Mouse (Mus musculus): Measurements from ENCODE around the gene Efcab9. TPM values are rescaled to one million over a fixed set of nuclear protein-coding genes. Genes with fewer than 3 reads are reported as not detected.
A peak's percentile ranks its signal among the peaks of the same experiment; 100 is the strongest.

Efcab9 gene
- polyA plus RNA-seq, 1 experiment, result 0.38 TPM

GRCm38 (mm10) chr11:32540463-32540862 is 8.6 kb upstream of the Efcab9 start:
- Histone ChIP-seq H3K4me3 (replicated peaks) (peak overlapping the region; percentile 46), H3K27me3 (replicated peaks) (no peaks in the 10 kb centered on the region), H3K4me1 (peaks cover 100% of the 10 kb centered on the region), H3K9me3 (no peaks in the 10 kb centered on the region), H3K36me3 (replicated peaks; ENCODE audit: low read length) (peaks cover 75% of the 10 kb centered on the region)
- TF ChIP-seq FLI1 (IDR thresholded peaks at IDR 0.05; ENCODE audit: low read length), result no peak
- no peak for TF ChIP-seq GATA1 (IDR thresholded peaks at IDR 0.05; ENCODE audit: borderline replicate concordance, low read length)

GRCm38 (mm10) chr11:32539717-32540116 is 7.8 kb upstream of the Efcab9 start:
- Histone ChIP-seq H3K4me3 (replicated peaks) (no peak overlapping the region), H3K4me1 (peaks cover 100% of the 10 kb centered on the region), H3K9me3 (no peaks in the 10 kb centered on the region), H3K36me3 (replicated peaks; ENCODE audit: low read length) (peaks cover 74% of the 10 kb centered on the region), H3K27me3 (replicated peaks) (no peaks in the 10 kb centered on the region)
- TF ChIP-seq GATA1 (IDR thresholded peaks at IDR 0.05; ENCODE audit: borderline replicate concordance, low read length), result no peak
- TF ChIP-seq FLI1 (IDR thresholded peaks at IDR 0.05; ENCODE audit: low read length), result no peak

DNA sequence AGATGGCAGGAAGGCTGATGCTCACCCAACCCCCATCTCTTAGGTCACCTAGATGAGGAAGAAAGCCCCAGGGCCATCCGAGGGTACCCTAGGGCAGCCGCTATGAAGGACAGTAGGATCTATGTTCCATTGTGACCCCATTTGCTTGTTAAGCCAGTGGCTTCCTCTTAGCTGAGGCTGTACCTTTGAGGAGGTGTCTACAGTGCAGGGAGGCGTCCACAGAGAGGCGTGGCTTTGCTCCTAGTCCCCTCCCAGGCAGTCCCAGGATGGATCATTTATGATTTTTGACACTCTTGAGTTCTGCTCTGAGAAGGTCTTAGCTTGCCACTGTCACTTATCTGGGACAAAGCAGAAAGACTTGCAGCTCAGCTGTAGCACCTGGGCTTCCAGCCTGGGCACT is 7.0 kb upstream of the Efcab9 start:
- H3K4me3 ChIP-seq (replicated peaks), result peak overlapping the region; percentile 80
- no peak for TF ChIP-seq GATA1 (IDR thresholded peaks at IDR 0.05; ENCODE audit: borderline replicate concordance, low read length)
- no peak for TF ChIP-seq FLI1 (IDR thresholded peaks at IDR 0.05; ENCODE audit: low read length)
- H3K27me3 ChIP-seq (replicated peaks), result no peaks in the 10 kb centered on the region
- H3K9me3 ChIP-seq, result no peaks in the 10 kb centered on the region
- H3K36me3 ChIP-seq (replicated peaks; ENCODE audit: low read length), result peaks cover 65% of the 10 kb centered on the region
- peaks cover 100% of the 10 kb centered on the region for H3K4me1 ChIP-seq

DNA sequence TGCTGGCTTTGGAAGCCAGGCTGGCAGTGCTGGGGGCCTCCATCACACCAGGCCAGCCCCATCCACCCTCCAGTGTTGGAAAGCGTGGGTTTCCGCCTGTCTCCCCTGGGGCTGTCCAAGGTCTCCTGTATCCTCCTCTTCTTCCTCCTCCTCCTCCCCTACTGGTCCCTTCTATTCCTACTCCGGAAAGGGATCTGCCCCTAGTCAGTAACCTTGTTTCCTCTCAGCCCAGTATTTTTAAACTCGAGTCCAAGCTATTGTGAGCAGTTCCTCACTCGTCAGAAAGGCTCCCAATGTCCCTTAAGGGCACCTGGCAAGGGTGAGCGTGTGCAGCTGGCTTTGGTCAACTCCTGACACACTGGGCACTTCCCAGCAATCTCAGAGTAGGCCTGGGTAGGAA is 6.6 kb upstream of the Efcab9 start:
- peaks cover 63% of the 10 kb centered on the region for H3K36me3 ChIP-seq (replicated peaks; ENCODE audit: low read length)

GRCm38 (mm10) chr11:32536954-32537353 is 5.1 kb upstream of the Efcab9 start:
- Histone ChIP-seq H3K4me3 (replicated peaks) (peak overlapping the region; percentile 82), H3K27me3 (replicated peaks) (no peaks in the 10 kb centered on the region), H3K9me3 (no peaks in the 10 kb centered on the region), H3K4me1 (peaks cover 90% of the 10 kb centered on the region), H3K36me3 (replicated peaks; ENCODE audit: low read length) (peaks cover 61% of the 10 kb centered on the region)
- TF ChIP-seq GATA1 (IDR thresholded peaks at IDR 0.05; ENCODE audit: borderline replicate concordance, low read length) (no peak), FLI1 (IDR thresholded peaks at IDR 0.05; ENCODE audit: low read length) (no peak)

More for the DNA sequence above, 6.6 kb upstream of the Efcab9 start:
- Histone ChIP-seq H3K27me3 (replicated peaks) (no peaks in the 10 kb centered on the region), H3K9me3 (no peaks in the 10 kb centered on the region), H3K4me1 (peaks cover 99% of the 10 kb centered on the region), H3K4me3 (replicated peaks) (peak overlapping the region; percentile 80)
- TF ChIP-seq GATA1 (IDR thresholded peaks at IDR 0.05; ENCODE audit: borderline replicate concordance, low read length) (no peak), FLI1 (IDR thresholded peaks at IDR 0.05; ENCODE audit: low read length) (no peak)

GRCm38 (mm10) chr11:32535646-32536045 is 3.8 kb upstream of the Efcab9 start:
- Histone ChIP-seq H3K4me1 (peaks cover 87% of the 10 kb centered on the region), H3K4me3 (replicated peaks) (peak overlapping the region; percentile 87), H3K27me3 (replicated peaks) (no peaks in the 10 kb centered on the region), H3K36me3 (replicated peaks; ENCODE audit: low read length) (peaks cover 52% of the 10 kb centered on the region), H3K9me3 (no peaks in the 10 kb centered on the region)
- TF ChIP-seq FLI1 (IDR thresholded peaks at IDR 0.05; ENCODE audit: low read length), result no peak
- no peak for TF ChIP-seq GATA1 (IDR thresholded peaks at IDR 0.05; ENCODE audit: borderline replicate concordance, low read length)

DNA sequence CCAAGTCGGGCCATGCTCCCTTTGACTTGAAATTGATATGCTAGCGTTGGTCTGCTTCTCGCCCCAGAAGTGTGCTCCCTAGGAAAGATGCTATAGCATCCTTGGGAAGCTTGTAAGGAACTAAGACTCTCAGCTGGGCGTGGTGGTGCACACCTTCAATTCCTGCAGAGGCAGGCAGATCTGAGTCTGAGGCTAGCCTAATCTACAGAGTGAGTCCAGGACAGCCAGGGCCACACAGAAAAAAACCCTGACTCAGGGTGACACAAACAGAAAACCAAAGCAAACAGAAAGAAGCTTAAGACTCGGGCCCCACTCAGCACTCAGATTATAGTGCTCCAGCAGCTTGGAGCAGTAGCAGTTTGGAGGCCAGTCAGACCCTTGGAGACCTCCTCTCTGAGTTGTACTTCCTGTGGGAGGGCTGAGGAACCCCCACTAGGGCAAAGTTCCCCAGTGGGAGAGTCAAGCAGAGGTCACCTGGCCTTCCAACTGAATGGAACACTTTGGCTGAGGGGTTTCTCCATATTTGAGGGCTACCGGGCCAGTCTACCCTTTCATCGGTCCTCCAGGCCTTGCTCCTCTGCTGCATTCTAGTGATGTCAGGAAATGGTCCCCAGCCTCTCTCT is 2.7 kb upstream of the Efcab9 start:
- TF ChIP-seq GATA1 (IDR thresholded peaks at IDR 0.05; ENCODE audit: borderline replicate concordance, low read length), result no peak
- TF ChIP-seq FLI1 (IDR thresholded peaks at IDR 0.05; ENCODE audit: low read length), result no peak
- H3K36me3 ChIP-seq (replicated peaks; ENCODE audit: low read length), result peaks cover 43% of the 10 kb centered on the region
- no peaks in the 10 kb centered on the region for H3K27me3 ChIP-seq (replicated peaks)
- H3K4me1 ChIP-seq, result peaks cover 81% of the 10 kb centered on the region
- H3K9me3 ChIP-seq, result no peaks in the 10 kb centered on the region
- H3K4me3 ChIP-seq (replicated peaks), result peak overlapping the region; percentile 97

GRCm38 (mm10) chr11:32533482-32534261 is 1.8 kb upstream of the Efcab9 start:
- H3K36me3 ChIP-seq (replicated peaks; ENCODE audit: low read length), result peaks cover 35% of the 10 kb centered on the region
- no peaks in the 10 kb centered on the region for H3K9me3 ChIP-seq
- no peaks in the 10 kb centered on the region for H3K27me3 ChIP-seq (replicated peaks)
- peaks cover 72% of the 10 kb centered on the region for H3K4me1 ChIP-seq
- peak overlapping the region; percentile 97 for H3K4me3 ChIP-seq (replicated peaks)
- TF ChIP-seq FLI1 (IDR thresholded peaks at IDR 0.05; ENCODE audit: low read length) (no peak), GATA1 (IDR thresholded peaks at IDR 0.05; ENCODE audit: borderline replicate concordance, low read length) (no peak)

GRCm38 (mm10) chr11:32532765-32533481 is 1.0 kb upstream of the Efcab9 start, which contains the start of gene Stk10:
Gene Stk10, plus strand, starts transcription at chr11:32533305.
- Histone ChIP-seq H3K4me3 (replicated peaks) (peak within 1 kb of the TSS; percentile 97), H3K4me1 (peaks cover 65% of the 10 kb centered on the region), H3K9me3 (no peaks in the 10 kb centered on the region), H3K36me3 (replicated peaks; ENCODE audit: low read length) (peaks cover 27% of the 10 kb centered on the region), H3K27me3 (replicated peaks) (no peaks in the 10 kb centered on the region)
- no peak for TF ChIP-seq GATA1 (IDR thresholded peaks at IDR 0.05; ENCODE audit: borderline replicate concordance, low read length)
- TF ChIP-seq FLI1 (IDR thresholded peaks at IDR 0.05; ENCODE audit: low read length), result no peak
